Mouse (Mus musculus): ENCODE results near the gene Fshr. TPM values are rescaled to one million over a fixed set of nuclear protein-coding genes. Genes with fewer than 3 reads are reported as not detected.

Gene Fshr
- polyA plus RNA-seq, 1 experiment from 2014 or later, result not detected

GRCm38 (mm10) chr17:89089692-89090475 lies 110.6 kb downstream of the Fshr start:
- H3K9ac ChIP-seq, result no peak overlapping the region
- no peaks in the 10 kb centered on the region for H3K36me3 ChIP-seq (replicated peaks)
- no peaks in the 10 kb centered on the region for H3K4me1 ChIP-seq (replicated peaks)
- H3K27me3 ChIP-seq, result no peaks in the 10 kb centered on the region
- H3K4me3 ChIP-seq (replicated peaks), result no peak overlapping the region
- no peaks in the 10 kb centered on the region for H3K9me3 ChIP-seq (replicated peaks)
- no peak overlapping the region for H3K4me2 ChIP-seq
- WGBS (ENCODE audit: insufficient replicate concordance), result 57% methylated on average over 5 of the region's 5 CpGs
- no peak overlapping the region for H3K27ac ChIP-seq (replicated peaks)
- ATAC-seq (ENCODE audit: insufficient read depth), result no peak

- H3K4me1 ChIP-seq (replicated peaks), result no peaks in the 10 kb centered on the region
- no peaks in the 10 kb centered on the region for H3K36me3 ChIP-seq (replicated peaks)
- H3K4me2 ChIP-seq, result no peak overlapping the region
- H3K9me3 ChIP-seq (replicated peaks), result no peaks in the 10 kb centered on the region
- ATAC-seq (ENCODE audit: insufficient read depth), result no peak
- H3K9ac ChIP-seq, result no peak overlapping the region
- no peak overlapping the region for H3K4me3 ChIP-seq (replicated peaks)
- no peak overlapping the region for H3K27ac ChIP-seq (replicated peaks)
- H3K27me3 ChIP-seq, result no peaks in the 10 kb centered on the region
- 41% methylated on average over 2 of the region's 2 CpGs for WGBS (ENCODE audit: insufficient replicate concordance)
Measured at GRCm38 (mm10) chr17:89082897-89083296, 117.6 kb downstream of the Fshr start.

GRCm38 (mm10) chr17:89079706-89080105 lies 120.8 kb downstream of the Fshr start:
- H3K4me1 ChIP-seq (replicated peaks), result no peaks in the 10 kb centered on the region
- H3K9me3 ChIP-seq (replicated peaks), result no peaks in the 10 kb centered on the region
- no peak overlapping the region for H3K9ac ChIP-seq
- H3K27me3 ChIP-seq, result no peaks in the 10 kb centered on the region
- WGBS (ENCODE audit: insufficient replicate concordance), result 62% methylated on average over 5 of the region's 5 CpGs
- no peak for ATAC-seq (ENCODE audit: insufficient read depth)
- H3K27ac ChIP-seq (replicated peaks), result no peak overlapping the region
- H3K36me3 ChIP-seq (replicated peaks), result no peaks in the 10 kb centered on the region
- no peak overlapping the region for H3K4me3 ChIP-seq (replicated peaks)
- H3K4me2 ChIP-seq, result no peak overlapping the region

- no peak for ATAC-seq (ENCODE audit: insufficient read depth)
- H3K36me3 ChIP-seq (replicated peaks), result no peaks in the 10 kb centered on the region
- H3K4me2 ChIP-seq, result no peak overlapping the region
- H3K4me3 ChIP-seq (replicated peaks), result no peak overlapping the region
- WGBS (ENCODE audit: insufficient replicate concordance), result 23% methylated on average over 3 of the region's 3 CpGs
- H3K27ac ChIP-seq (replicated peaks), result no peak overlapping the region
- no peaks in the 10 kb centered on the region for H3K27me3 ChIP-seq
- no peaks in the 10 kb centered on the region for H3K4me1 ChIP-seq (replicated peaks)
- no peak overlapping the region for H3K9ac ChIP-seq
- H3K9me3 ChIP-seq (replicated peaks), result no peaks in the 10 kb centered on the region
Measured at GRCm38 (mm10) chr17:89064327-89065095, 136.0 kb downstream of the Fshr start.

GRCm38 (mm10) chr17:89062348-89062949 lies 138.0 kb downstream of the Fshr start:
- Histone ChIP-seq H3K4me3 (replicated peaks) (no peak overlapping the region), H3K27me3 (no peaks in the 10 kb centered on the region), H3K36me3 (replicated peaks) (no peaks in the 10 kb centered on the region), H3K4me1 (replicated peaks) (no peaks in the 10 kb centered on the region), H3K27ac (replicated peaks) (no peak overlapping the region), H3K9me3 (replicated peaks) (no peaks in the 10 kb centered on the region), H3K4me2 (no peak overlapping the region), H3K9ac (no peak overlapping the region)
- no peak for ATAC-seq (ENCODE audit: insufficient read depth)
- 57% methylated on average over 8 of the region's 8 CpGs for WGBS (ENCODE audit: insufficient replicate concordance)

- 24% methylated on average over 3 of the region's 3 CpGs for WGBS (ENCODE audit: insufficient replicate concordance)
- no peak overlapping the region for H3K9ac ChIP-seq
- no peak overlapping the region for H3K4me2 ChIP-seq
- no peaks in the 10 kb centered on the region for H3K27me3 ChIP-seq
- H3K9me3 ChIP-seq (replicated peaks), result no peaks in the 10 kb centered on the region
- H3K27ac ChIP-seq (replicated peaks), result no peak overlapping the region
- no peaks in the 10 kb centered on the region for H3K4me1 ChIP-seq (replicated peaks)
- no peaks in the 10 kb centered on the region for H3K36me3 ChIP-seq (replicated peaks)
- no peak for ATAC-seq (ENCODE audit: insufficient read depth)
- no peak overlapping the region for H3K4me3 ChIP-seq (replicated peaks)
Measured at GRCm38 (mm10) chr17:89051031-89051563, 149.4 kb downstream of the Fshr start.

- no peak for ATAC-seq (ENCODE audit: insufficient read depth)
- no peak overlapping the region for H3K27ac ChIP-seq (replicated peaks)
- WGBS (ENCODE audit: insufficient replicate concordance), result 56% methylated on average over 2 of the region's 2 CpGs
Measured at GRCm38 (mm10) chr17:89049071-89049470, 151.4 kb downstream of the Fshr start.

GRCm38 (mm10) chr17:89046016-89046415 lies 154.5 kb downstream of the Fshr start:
- 7% methylated on average over 3 of the region's 3 CpGs for WGBS (ENCODE audit: insufficient replicate concordance)
- Histone ChIP-seq H3K27ac (replicated peaks) (no peak overlapping the region), H3K4me2 (no peak overlapping the region), H3K4me1 (replicated peaks) (no peaks in the 10 kb centered on the region), H3K27me3 (no peaks in the 10 kb centered on the region), H3K9me3 (replicated peaks) (no peaks in the 10 kb centered on the region), H3K9ac (no peak overlapping the region), H3K36me3 (replicated peaks) (no peaks in the 10 kb centered on the region), H3K4me3 (replicated peaks) (no peak overlapping the region)
- no peak for ATAC-seq (ENCODE audit: insufficient read depth)

More at GRCm38 (mm10) chr17:89049071-89049470, 151.4 kb downstream of the Fshr start:
- H3K4me2 ChIP-seq, result no peak overlapping the region
- H3K9me3 ChIP-seq (replicated peaks), result no peaks in the 10 kb centered on the region
- no peak overlapping the region for H3K4me3 ChIP-seq (replicated peaks)
- no peaks in the 10 kb centered on the region for H3K27me3 ChIP-seq
- H3K4me1 ChIP-seq (replicated peaks), result no peaks in the 10 kb centered on the region
- no peak overlapping the region for H3K9ac ChIP-seq
- H3K36me3 ChIP-seq (replicated peaks), result no peaks in the 10 kb centered on the region

GRCm38 (mm10) chr17:89036723-89037122 lies 163.8 kb downstream of the Fshr start:
- no peaks in the 10 kb centered on the region for H3K4me1 ChIP-seq (replicated peaks)
- H3K4me2 ChIP-seq, result no peak overlapping the region
- H3K27me3 ChIP-seq, result no peaks in the 10 kb centered on the region
- H3K4me3 ChIP-seq (replicated peaks), result no peak overlapping the region
- no peaks in the 10 kb centered on the region for H3K36me3 ChIP-seq (replicated peaks)
- no peak overlapping the region for H3K9ac ChIP-seq
- WGBS (ENCODE audit: insufficient replicate concordance), result 42% methylated on average over 5 of the region's 5 CpGs
- no peak for ATAC-seq (ENCODE audit: insufficient read depth)
- H3K27ac ChIP-seq (replicated peaks), result no peak overlapping the region
- H3K9me3 ChIP-seq (replicated peaks), result no peaks in the 10 kb centered on the region

GRCm38 (mm10) chr17:89036049-89036448 lies 164.4 kb downstream of the Fshr start:
- 77% methylated on average over 3 of the region's 3 CpGs for WGBS (ENCODE audit: insufficient replicate concordance)
- no peaks in the 10 kb centered on the region for H3K9me3 ChIP-seq (replicated peaks)
- no peak overlapping the region for H3K4me2 ChIP-seq
- H3K27ac ChIP-seq (replicated peaks), result no peak overlapping the region
- H3K9ac ChIP-seq, result no peak overlapping the region
- no peak for ATAC-seq (ENCODE audit: insufficient read depth)
- H3K4me3 ChIP-seq (replicated peaks), result no peak overlapping the region
- no peaks in the 10 kb centered on the region for H3K36me3 ChIP-seq (replicated peaks)
- no peaks in the 10 kb centered on the region for H3K4me1 ChIP-seq (replicated peaks)
- H3K27me3 ChIP-seq, result no peaks in the 10 kb centered on the region

GRCm38 (mm10) chr17:89034627-89035026 lies 165.8 kb downstream of the Fshr start:
- H3K4me3 ChIP-seq (replicated peaks), result no peak overlapping the region
- no peak overlapping the region for H3K9ac ChIP-seq
- H3K4me2 ChIP-seq, result no peak overlapping the region
- no peaks in the 10 kb centered on the region for H3K4me1 ChIP-seq (replicated peaks)
- H3K36me3 ChIP-seq (replicated peaks), result no peaks in the 10 kb centered on the region
- H3K27me3 ChIP-seq, result no peaks in the 10 kb centered on the region
- no peaks in the 10 kb centered on the region for H3K9me3 ChIP-seq (replicated peaks)
- ATAC-seq (ENCODE audit: insufficient read depth), result no peak
- no peak overlapping the region for H3K27ac ChIP-seq (replicated peaks)
